Mouse (Mus musculus) bone marrow, adult 2 months (tissue): ENCODE measurements around the gene Gm49510.

Experiments used
- CTCF ChIP-seq: fragments of 200-500 bp; IDR thresholded peaks from 2 replicates; pipeline ENCODE4 v1.5.1; 2011; ENCODE audit warnings: low read length, control low read depth; ENCODE audit not compliant: control insufficient read depth, insufficient read depth
- POLR2A ChIP-seq: fragments of 200-500 bp; IDR thresholded peaks from 2 replicates; pipeline ENCODE4 v1.6.1; 2011; ENCODE audit warnings: low read depth, mild to moderate bottlenecking, control low read depth, low read length, borderline replicate concordance; ENCODE audit not compliant: control insufficient read depth

DNA sequence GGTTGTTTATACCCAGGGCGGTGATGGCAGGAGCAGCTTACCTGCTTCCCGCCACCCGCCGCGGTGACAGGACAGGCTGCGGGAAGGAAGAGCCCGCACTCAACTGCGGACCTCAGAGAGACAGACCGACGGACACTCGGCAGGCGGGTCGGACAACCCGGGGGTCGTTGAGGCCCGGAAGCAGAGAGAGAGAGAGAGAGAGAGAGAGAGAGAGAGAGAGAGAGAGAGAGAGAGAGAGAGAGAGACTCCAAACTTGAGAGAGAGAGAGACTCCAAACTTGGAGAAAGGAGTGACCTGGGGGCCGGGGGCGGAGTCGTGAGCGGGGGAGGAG is at the start of gene Gm49510:
- no peak for TF ChIP-seq CTCF
- TF ChIP-seq POLR2A, result no peak
